Mouse (Mus musculus): ENCODE results near the gene Ntm.

Gene Ntm

GRCm38 (mm10) chr9:29106771-29107170, 856.2 kb downstream of the Ntm start:
- no peak for DNase-seq

DNA sequence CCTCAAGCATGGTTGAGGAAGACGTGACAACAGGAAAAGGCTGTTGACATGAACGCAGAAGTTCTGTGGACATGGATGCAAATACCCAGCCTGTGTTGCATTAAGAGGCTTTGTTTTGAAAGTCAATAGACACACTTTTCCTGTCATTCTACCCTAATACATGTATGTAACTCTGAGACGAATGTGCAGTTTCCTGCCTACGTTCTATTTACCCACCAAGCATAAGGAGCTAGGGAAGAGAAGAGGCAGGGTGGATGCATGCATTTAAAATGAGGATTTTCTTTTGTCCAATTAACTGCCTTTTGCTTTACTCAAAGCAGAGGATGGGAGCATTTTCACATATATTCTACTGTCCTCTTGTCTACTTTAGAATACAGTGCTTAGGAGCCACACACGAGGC, 858.5 kb downstream of the Ntm start:
- DNase-seq = no peak

DNA sequence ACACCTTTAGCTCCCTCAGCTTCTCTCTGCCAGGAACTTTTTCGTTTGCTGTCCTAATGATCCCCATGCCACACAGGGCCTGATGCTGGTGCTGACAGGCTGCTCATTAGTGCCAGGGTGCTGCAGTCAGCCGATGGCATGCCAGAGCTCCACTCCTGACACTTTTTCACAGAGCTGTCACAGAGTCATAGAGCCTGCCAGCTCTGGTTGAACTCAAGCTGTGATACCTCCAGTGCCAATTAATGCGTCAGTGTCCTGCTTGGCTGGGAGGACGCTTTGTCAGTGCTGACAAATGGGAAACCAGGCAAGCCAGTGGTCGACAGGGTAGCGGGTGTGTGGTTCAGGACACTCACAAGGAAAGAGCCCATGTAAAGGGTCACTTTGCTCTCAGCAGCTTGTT, 858.9 kb downstream of the Ntm start:
- DNase-seq = no peak

- DNase-seq = no peak
These were observed 862.3 kb downstream of the Ntm start for GRCm38 (mm10) chr9:29100624-29101023.

GRCm38 (mm10) chr9:29092443-29092842, 870.5 kb downstream of the Ntm start:
- DNase-seq = no peak

GRCm38 (mm10) chr9:29088657-29089056, 874.3 kb downstream of the Ntm start:
- DNase-seq = no peak

DNA sequence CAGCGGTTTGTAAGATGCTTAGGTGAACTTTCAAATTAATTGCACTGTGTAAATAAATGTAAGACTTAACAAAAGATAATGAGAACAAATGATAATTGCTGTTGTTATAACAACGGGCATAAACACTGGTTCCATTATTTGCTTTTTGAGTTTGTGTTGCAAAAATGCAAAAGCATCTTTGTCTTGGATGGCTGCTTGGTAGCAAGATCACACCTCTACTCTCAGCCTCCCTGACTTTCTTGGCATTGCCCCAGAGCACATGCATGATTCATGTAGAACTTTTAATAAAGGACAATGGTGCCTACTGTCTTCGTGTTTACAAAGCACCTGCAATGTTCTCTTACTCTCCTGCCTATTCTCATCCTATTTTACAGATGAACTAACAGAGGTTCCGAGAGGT, 875.3 kb downstream of the Ntm start:
- DNase-seq = no peak

GRCm38 (mm10) chr9:29087171-29087570, 875.8 kb downstream of the Ntm start:
- DNase-seq = no peak

DNA sequence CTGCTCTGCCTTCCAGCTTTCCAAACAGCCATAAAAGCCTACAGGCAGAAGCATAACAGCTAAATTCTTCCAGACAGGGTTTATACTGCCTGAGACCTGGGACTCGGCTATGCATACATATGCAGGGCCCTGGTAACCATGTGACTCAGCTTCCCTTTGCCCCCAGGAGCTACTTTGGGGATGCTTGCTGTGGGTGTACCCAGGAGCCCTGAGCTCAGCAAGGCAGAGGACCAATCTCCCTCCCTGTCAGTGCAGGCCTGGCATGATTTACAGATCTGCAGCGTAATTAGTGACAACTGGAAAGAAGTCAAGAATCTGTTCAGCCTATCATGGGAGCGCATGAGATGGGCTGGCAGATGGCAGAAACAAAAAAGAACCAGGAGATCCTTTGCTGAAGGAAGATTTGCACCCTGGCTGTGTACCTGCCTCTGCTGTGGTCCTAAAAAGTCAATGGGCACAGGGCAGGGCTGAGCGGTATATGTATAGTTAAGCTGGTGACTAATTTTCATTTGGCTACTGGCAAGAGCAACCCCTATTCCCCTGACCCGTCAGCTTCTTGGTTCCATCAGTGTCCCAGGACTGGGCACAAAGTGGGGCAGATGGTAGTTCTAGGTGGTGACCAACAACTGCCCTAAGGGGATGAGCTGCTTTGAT, 886.9 kb downstream of the Ntm start:
- DNase-seq = no peak

GRCm38 (mm10) chr9:29075243-29075642, 887.7 kb downstream of the Ntm start:
- DNase-seq = no peak

DNA sequence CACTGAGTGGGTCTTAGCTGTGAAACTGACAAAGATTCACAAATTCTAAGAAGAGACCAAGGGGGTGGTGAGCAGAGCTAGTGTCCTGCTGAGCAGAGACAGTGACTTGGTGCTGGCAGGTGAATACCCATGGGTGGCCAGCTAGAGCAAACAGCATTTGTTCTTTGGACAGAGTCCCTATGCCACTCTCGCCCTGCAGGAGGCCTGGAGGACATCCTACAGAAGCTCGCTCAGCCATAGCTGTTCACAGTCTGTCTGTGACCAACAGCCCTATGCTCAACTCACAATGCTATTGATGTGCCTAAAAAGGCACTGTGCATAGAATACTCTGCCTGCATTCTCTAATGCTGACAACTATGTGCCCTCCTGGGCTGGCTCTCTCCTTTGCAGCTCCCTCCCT, 888.4 kb downstream of the Ntm start:
- no peak for DNase-seq

- no peak for DNase-seq
These were observed 890.9 kb downstream of the Ntm start for GRCm38 (mm10) chr9:29071997-29072396.

DNA sequence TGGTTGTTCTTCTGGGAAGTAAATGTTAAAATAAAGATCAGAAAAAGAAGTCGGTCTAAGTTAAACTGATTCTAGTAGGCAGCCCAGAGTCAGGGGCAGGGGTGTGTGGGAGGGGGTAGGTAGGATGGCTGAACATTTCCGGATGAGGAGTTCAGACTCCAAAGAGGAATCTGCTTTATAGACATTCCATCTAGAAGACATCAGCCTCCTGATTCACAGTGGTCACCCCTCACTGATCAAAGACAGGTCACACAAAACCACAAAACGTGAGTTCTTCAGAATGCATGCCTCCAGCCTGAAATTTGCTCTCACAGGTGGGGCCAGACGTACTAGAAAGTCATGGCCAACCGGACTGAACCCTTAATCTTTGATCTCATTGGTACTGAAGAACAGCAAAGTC, 895.4 kb downstream of the Ntm start:
- DNase-seq = no peak

DNA sequence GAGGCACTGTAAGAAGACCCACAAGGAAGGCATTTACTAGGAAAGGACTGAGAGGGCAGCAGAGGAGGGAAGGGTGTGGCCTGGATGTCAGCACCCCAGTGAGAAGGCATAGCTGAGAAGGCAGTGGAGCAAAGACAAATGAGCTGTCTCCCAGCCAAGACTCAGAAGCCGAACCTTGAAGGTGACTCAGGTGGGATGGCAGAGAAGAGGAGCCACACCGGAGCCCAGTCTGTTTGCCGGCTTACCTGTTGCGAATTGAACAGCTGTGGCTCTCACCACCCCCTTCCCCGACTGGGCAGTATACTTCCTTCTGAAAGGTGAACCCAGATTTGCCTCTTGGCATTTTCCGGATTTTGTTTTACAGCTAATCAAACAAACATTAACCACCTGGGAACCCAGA, 902.6 kb downstream of the Ntm start:
- DNase-seq = no peak

DNA sequence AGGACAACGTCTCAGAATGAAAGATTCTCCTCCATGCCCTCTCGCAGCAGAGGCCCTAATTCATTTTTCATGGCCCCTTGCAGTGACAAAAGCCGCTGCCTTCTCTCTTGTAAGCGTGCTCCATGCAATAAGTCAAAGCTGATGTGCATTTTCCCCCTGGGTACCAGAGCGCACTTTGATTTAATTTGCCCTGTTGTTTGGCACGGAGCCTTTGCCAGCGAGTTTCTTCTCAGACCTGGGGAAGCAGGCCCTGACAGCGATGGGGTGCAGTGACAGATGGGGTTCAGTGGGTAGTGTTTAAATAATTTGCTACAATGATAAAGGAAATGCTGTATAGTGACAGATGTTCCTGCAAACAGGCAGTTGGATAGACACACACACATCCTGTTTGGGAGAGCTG, 904.1 kb downstream of the Ntm start:
- DNase-seq = no peak

GRCm38 (mm10) chr9:29055637-29056036, 907.3 kb downstream of the Ntm start:
- DNase-seq = no peak

DNA sequence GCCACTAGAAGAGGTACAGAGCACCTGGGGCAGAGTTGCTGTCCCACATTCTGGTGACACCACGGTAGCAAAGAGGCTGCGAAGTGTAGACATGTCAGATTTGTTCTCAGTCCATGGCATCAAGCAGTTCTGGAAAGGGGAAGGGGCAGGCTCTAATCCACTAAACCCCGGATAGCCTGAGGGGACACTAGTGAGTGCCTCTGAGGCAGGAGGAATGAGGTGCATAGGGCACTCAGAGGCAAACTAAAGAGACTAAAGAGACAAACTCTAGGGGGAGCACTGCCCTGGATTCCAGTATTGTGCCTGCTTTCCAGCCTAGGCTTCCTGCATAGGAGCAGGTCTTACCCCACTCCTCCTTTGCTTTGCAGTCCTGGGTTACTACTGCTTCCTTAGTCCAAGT, 926.5 kb downstream of the Ntm start:
- no peak for DNase-seq

GRCm38 (mm10) chr9:29036058-29036457, 926.9 kb downstream of the Ntm start:
- no peak for DNase-seq

- DNase-seq = no peak
These were observed 936.5 kb downstream of the Ntm start for GRCm38 (mm10) chr9:29026410-29026809.

DNA sequence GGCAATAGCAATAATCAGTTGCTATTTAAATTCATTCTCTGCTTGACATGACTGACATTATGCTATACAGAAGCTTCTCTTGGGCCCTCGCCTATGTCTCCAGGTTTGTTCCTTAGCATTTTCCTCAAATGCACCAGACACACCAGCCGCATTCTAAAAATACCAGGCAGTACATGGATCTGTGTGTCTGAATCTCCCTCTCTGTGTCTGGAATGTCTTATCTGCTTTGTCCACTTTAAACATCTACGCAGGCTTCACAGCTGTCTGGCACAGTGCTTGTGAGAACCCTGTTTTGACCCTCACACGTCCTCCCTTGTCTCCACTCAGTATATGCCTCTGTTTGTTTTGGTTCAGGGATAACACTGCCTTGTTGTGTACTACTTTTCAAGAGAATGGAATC, 937.3 kb downstream of the Ntm start:
- DNase-seq = no peak

GRCm38 (mm10) chr9:29025104-29025503, 937.8 kb downstream of the Ntm start:
- no peak for DNase-seq

GRCm38 (mm10) chr9:29016879-29017278, 946.1 kb downstream of the Ntm start:
- no peak for DNase-seq

DNA sequence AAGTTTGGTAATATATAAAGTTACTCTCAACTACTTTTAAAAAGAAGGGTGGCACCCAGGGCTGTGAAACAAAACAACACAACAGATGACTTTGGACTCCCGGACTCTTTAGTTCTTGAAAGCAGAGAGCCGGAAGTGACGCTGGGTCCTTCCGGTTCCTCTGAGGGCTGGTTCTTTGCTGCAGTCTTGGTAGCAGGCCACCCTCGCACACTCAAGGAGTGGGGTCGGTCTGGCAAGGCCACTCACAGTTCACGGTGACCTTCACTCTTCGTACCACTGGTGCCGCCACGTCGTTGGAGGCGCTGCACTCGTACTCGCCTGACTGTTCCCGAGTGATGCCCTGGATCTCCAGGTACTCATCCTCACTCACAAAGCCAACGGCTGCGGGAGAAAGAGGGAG, 949.1 kb downstream of the Ntm start:
- DNase-seq = no peak

GRCm38 (mm10) chr9:29012541-29012940, 950.4 kb downstream of the Ntm start:
- no peak for DNase-seq

DNA sequence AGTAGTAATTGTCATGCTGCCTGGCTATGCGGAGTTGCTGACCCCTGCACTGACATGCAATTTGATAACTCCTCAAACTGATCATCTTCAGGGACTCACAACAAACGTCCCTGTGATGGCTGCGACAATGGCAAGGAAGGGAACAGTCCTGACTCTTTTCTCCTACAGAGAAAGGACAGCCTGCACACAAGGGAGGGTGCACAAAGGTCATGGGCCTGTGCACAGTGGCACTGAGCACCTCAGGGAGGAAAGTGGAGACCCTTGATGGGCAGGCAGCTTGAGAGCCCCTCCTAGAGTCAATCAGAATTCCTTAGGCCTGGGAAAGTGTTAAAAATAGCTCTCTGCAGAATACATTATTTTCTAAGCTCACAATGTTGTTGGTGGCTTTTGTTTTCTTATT, 951.5 kb downstream of the Ntm start:
- DNase-seq = no peak

DNA sequence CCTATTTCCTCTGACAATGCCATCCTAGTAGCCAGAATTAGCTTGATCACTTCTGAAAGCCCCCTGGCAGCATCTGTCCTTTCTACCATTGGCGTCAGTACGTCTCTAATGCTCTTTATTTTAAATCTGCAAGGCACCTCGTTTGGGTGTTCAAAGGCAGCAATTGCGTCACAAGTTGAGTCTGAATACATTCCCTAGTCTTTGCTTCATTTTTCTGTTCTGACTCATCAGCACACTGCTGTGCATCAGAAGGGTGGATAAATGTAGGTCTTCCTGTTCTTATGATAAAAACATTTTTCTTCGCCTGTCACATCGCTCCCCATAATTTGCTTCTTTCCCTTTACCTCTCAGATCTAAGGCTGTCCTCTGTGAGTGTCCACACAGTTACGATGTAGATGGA, 958.4 kb downstream of the Ntm start:
- no peak for DNase-seq

All from lung, postnatal 14 days (tissue).